Mouse (Mus musculus) E14TG2a.4 (cell line): ENCODE results near the gene Syp.
A peak's percentile ranks its signal among the peaks of the same experiment; 100 is the strongest.

Experiments
- H3K27me3 ChIP-seq: 2 replicates; pipeline ENCODE4 v1.6.1; 2014; ENCODE audit warnings: low read length, control low read depth; ENCODE audit not compliant: insufficient read depth
- H3K36me3 ChIP-seq: 2 replicates; pipeline ENCODE4 v1.6.1; 2014; ENCODE audit warnings: low read length, control low read depth; ENCODE audit not compliant: insufficient read depth
- H3K4me1 ChIP-seq: replicated peaks from 2 replicates; pipeline ENCODE4 v1.6.1; 2014; ENCODE audit warnings: low read depth, low read length, control low read depth
- H3K4me3 ChIP-seq: replicated peaks from 2 replicates; pipeline ENCODE4 v1.5.1; 2014; ENCODE audit warnings: mild to moderate bottlenecking, low read length
- H3K9me3 ChIP-seq: 2 replicates; pipeline ENCODE4 v1.6.1; 2014; ENCODE audit warnings: low read length, control low read depth
- CTCF ChIP-seq: conservative IDR thresholded peaks from 2 replicates; pipeline ENCODE4 v1.5.1; 2014; ENCODE audit warnings: low read length
- NANOG ChIP-seq: IDR thresholded peaks from 2 replicates; pipeline ENCODE4 v1.6.1; 2014; ENCODE audit warnings: borderline replicate concordance, low read length, mixed read lengths
- POU5F1 ChIP-seq: IDR thresholded peaks from 2 replicates; pipeline ENCODE4 v1.6.1; 2014; ENCODE audit warnings: low read length, borderline replicate concordance

Gene Syp

GRCm38 (mm10) chrX:7658031-7658784, 19.9 kb downstream of the Syp start:
- H3K9me3 ChIP-seq = no peaks in the 10 kb centered on the region
- no peaks in the 10 kb centered on the region for H3K27me3 ChIP-seq
- peak overlapping the region; percentile 69 for H3K4me3 ChIP-seq
- TF ChIP-seq CTCF = no peak
- TF ChIP-seq NANOG = no peak
- no peak for TF ChIP-seq POU5F1
- peaks cover 25% of the 10 kb centered on the region for H3K4me1 ChIP-seq
- peaks cover under 1% of the 10 kb centered on the region; the same call in 1 of the 2 replicates for H3K36me3 ChIP-seq

- no peak for TF ChIP-seq CTCF
- no peak for TF ChIP-seq NANOG
- TF ChIP-seq POU5F1 = no peak
- H3K36me3 ChIP-seq = peaks cover 3% of the 10 kb centered on the region; the same call in 1 of the 2 replicates
- H3K4me1 ChIP-seq = peaks cover 22% of the 10 kb centered on the region
- no peaks in the 10 kb centered on the region for H3K27me3 ChIP-seq
- H3K4me3 ChIP-seq = peak overlapping the region; percentile 69
- no peaks in the 10 kb centered on the region for H3K9me3 ChIP-seq
Observed at GRCm38 (mm10) chrX:7658785-7659589, 20.7 kb downstream of the Syp start.

- TF ChIP-seq POU5F1 (no peak), CTCF (no peak), NANOG (no peak)
- H3K4me3 ChIP-seq = no peak overlapping the region
- H3K36me3 ChIP-seq = peaks cover 3% of the 10 kb centered on the region; the same call in 1 of the 2 replicates
- H3K9me3 ChIP-seq = no peaks in the 10 kb centered on the region
- peaks cover 38% of the 10 kb centered on the region for H3K4me1 ChIP-seq
- H3K27me3 ChIP-seq = no peaks in the 10 kb centered on the region
Observed at GRCm38 (mm10) chrX:7661086-7661485, 22.8 kb downstream of the Syp start.

- Histone ChIP-seq H3K9me3 (no peaks in the 10 kb centered on the region), H3K4me3 (no peak overlapping the region), H3K4me1 (peaks cover 50% of the 10 kb centered on the region), H3K36me3 (peaks cover 14% of the 10 kb centered on the region), H3K27me3 (no peaks in the 10 kb centered on the region)
- TF ChIP-seq POU5F1 (no peak), CTCF (no peak), NANOG (no peak)
Observed at GRCm38 (mm10) chrX:7662936-7663335, 24.7 kb downstream of the Syp start.

GRCm38 (mm10) chrX:7664791-7665190, 26.5 kb downstream of the Syp start:
- Histone ChIP-seq H3K27me3 (no peaks in the 10 kb centered on the region), H3K4me1 (peaks cover 44% of the 10 kb centered on the region), H3K4me3 (0 out of 2 replicates have a peak overlapping the region, but pooled peaks have one; percentile 7), H3K9me3 (no peaks in the 10 kb centered on the region), H3K36me3 (peaks cover 28% of the 10 kb centered on the region)
- no peak for TF ChIP-seq NANOG
- no peak for TF ChIP-seq POU5F1
- TF ChIP-seq CTCF = no peak

- Histone ChIP-seq H3K27me3 (no peaks in the 10 kb centered on the region), H3K36me3 (peaks cover 28% of the 10 kb centered on the region), H3K4me3 (0 out of 2 replicates have a peak overlapping the region, but pooled peaks have one; percentile 3), H3K4me1 (peaks cover 44% of the 10 kb centered on the region), H3K9me3 (no peaks in the 10 kb centered on the region)
- TF ChIP-seq NANOG = no peak
- TF ChIP-seq CTCF = no peak
- TF ChIP-seq POU5F1 = no peak
Observed at GRCm38 (mm10) chrX:7665739-7666502, 27.6 kb downstream of the Syp start.

- TF ChIP-seq POU5F1 (no peak), NANOG (no peak), CTCF (no peak)
- H3K4me1 ChIP-seq = peaks cover 67% of the 10 kb centered on the region
- H3K9me3 ChIP-seq = no peaks in the 10 kb centered on the region
- peak overlapping the region; percentile 86 for H3K4me3 ChIP-seq
- H3K27me3 ChIP-seq = no peaks in the 10 kb centered on the region
- H3K36me3 ChIP-seq = peaks cover 25% of the 10 kb centered on the region
Observed at GRCm38 (mm10) chrX:7670390-7670881, 32.2 kb downstream of the Syp start.
